Mouse (Mus musculus): ENCODE measurements around the gene Vamp8. TPM values are rescaled to one million over a fixed set of nuclear protein-coding genes. Genes with fewer than 3 reads are reported as not detected.

The Vamp8 gene
- total and polyA plus RNA-seq, 2 experiments from 2014 or later: 6.0 to 23.7 TPM

GRCm38 (mm10) chr6:72357164-72358079 is 33.1 kb downstream of the Vamp8 start:
- Histone ChIP-seq H3K4me3 (ENCODE audit: low read depth, low read length) (no peak overlapping the region), H3K4me1 (ENCODE audit: insufficient read depth, low read length) (peaks cover 17% of the 10 kb centered on the region), H3K9ac (replicated peaks; ENCODE audit: low read length, poor library complexity, severe bottlenecking) (no peak overlapping the region), H3K27ac (ENCODE audit: low read depth, low read length) (no peak overlapping the region), H3K4me2 (ENCODE audit: low read depth, low read length, poor library complexity, severe bottlenecking) (no peak overlapping the region), H3K27me3 (ENCODE audit: insufficient read depth, low read length) (no peaks in the 10 kb centered on the region), H3K36me3 (ENCODE audit: insufficient read depth, low read length) (peaks cover 27% of the 10 kb centered on the region), H3K9me3 (ENCODE audit: low read length) (no peaks in the 10 kb centered on the region)
- no peak for DNase-seq (ENCODE audit: low spot score)
- WGBS: 66% methylated on average over 5 of the region's 5 CpGs
- no peak for ATAC-seq (ENCODE audit: low FRiP score)
- TF ChIP-seq CTCF (IDR thresholded peaks at IDR 0.05): no peak

- peak overlapping the region; percentile 68 for H3K27ac ChIP-seq (ENCODE audit: low read depth, low read length)
- peaks cover 10% of the 10 kb centered on the region; the same call in 1 of the 2 replicates for H3K4me1 ChIP-seq (ENCODE audit: insufficient read depth, low read length)
- 32% methylated on average over 8 of the region's 8 CpGs for WGBS
- H3K9ac ChIP-seq (replicated peaks; ENCODE audit: low read length, poor library complexity, severe bottlenecking): peak overlapping the region; percentile 70
- no peak for TF ChIP-seq CTCF (IDR thresholded peaks at IDR 0.05)
- peak overlapping the region; percentile 58 for H3K4me3 ChIP-seq (ENCODE audit: low read depth, low read length)
- no peaks in the 10 kb centered on the region for H3K9me3 ChIP-seq (ENCODE audit: low read length)
- H3K4me2 ChIP-seq (ENCODE audit: low read depth, low read length, poor library complexity, severe bottlenecking): peak overlapping the region; percentile 95
- ATAC-seq (ENCODE audit: low FRiP score) (peak; percentile 5; the same call in 1 of the 2 replicates), DNase-seq (ENCODE audit: low spot score) (no peak)
- H3K36me3 ChIP-seq (ENCODE audit: insufficient read depth, low read length): peaks cover 32% of the 10 kb centered on the region
- H3K27me3 ChIP-seq (ENCODE audit: insufficient read depth, low read length): no peaks in the 10 kb centered on the region
Observed at GRCm38 (mm10) chr6:72356001-72356532, 34.4 kb downstream of the Vamp8 start.

GRCm38 (mm10) chr6:72355066-72355911 is 35.2 kb downstream of the Vamp8 start, which contains the start of gene Tmem150a:
Tmem150a (plus strand) TSS chr6:72355447.
- Histone ChIP-seq H3K9ac (replicated peaks; ENCODE audit: low read length, poor library complexity, severe bottlenecking) (peak within 1 kb of the TSS; percentile 70), H3K36me3 (ENCODE audit: insufficient read depth, low read length) (peaks cover 31% of the 10 kb centered on the region), H3K27me3 (ENCODE audit: insufficient read depth, low read length) (no peaks in the 10 kb centered on the region), H3K4me1 (ENCODE audit: insufficient read depth, low read length) (peaks cover 9% of the 10 kb centered on the region; the same call in 1 of the 2 replicates), H3K9me3 (ENCODE audit: low read length) (no peaks in the 10 kb centered on the region), H3K4me2 (ENCODE audit: low read depth, low read length, poor library complexity, severe bottlenecking) (peak within 1 kb of the TSS; percentile 95), H3K27ac (ENCODE audit: low read depth, low read length) (peak within 1 kb of the TSS; percentile 68), H3K4me3 (ENCODE audit: low read depth, low read length) (peak within 1 kb of the TSS; percentile 58)
- TF ChIP-seq CTCF (IDR thresholded peaks at IDR 0.05): peak; percentile 60
- 1% methylated on average over 63 of the region's 71 CpGs for WGBS
- DNase-seq (ENCODE audit: low spot score) (peak; percentile 83), ATAC-seq (ENCODE audit: low FRiP score) (peak; percentile 89)

- Histone ChIP-seq H3K27ac (ENCODE audit: low read depth, low read length) (no peak overlapping the region), H3K4me1 (ENCODE audit: insufficient read depth, low read length) (peaks cover 9% of the 10 kb centered on the region; the same call in 1 of the 2 replicates), H3K4me3 (ENCODE audit: low read depth, low read length) (no peak overlapping the region), H3K9ac (replicated peaks; ENCODE audit: low read length, poor library complexity, severe bottlenecking) (no peak overlapping the region), H3K9me3 (ENCODE audit: low read length) (no peaks in the 10 kb centered on the region), H3K36me3 (ENCODE audit: insufficient read depth, low read length) (peaks cover 30% of the 10 kb centered on the region), H3K27me3 (ENCODE audit: insufficient read depth, low read length) (no peaks in the 10 kb centered on the region), H3K4me2 (ENCODE audit: low read depth, low read length, poor library complexity, severe bottlenecking) (no peak overlapping the region)
- DNase-seq (ENCODE audit: low spot score) (no peak), ATAC-seq (ENCODE audit: low FRiP score) (no peak)
- TF ChIP-seq CTCF (IDR thresholded peaks at IDR 0.05): no peak
- 72% methylated on average over 1 of the region's 1 CpGs for WGBS
Observed at GRCm38 (mm10) chr6:72354025-72354424, 36.5 kb downstream of the Vamp8 start.

GRCm38 (mm10) chr6:72352636-72353405 is 37.7 kb downstream of the Vamp8 start:
- DNase-seq (ENCODE audit: low spot score) (no peak), ATAC-seq (ENCODE audit: low FRiP score) (no peak)
- Histone ChIP-seq H3K4me2 (ENCODE audit: low read depth, low read length, poor library complexity, severe bottlenecking) (no peak overlapping the region), H3K27ac (ENCODE audit: low read depth, low read length) (no peak overlapping the region), H3K36me3 (ENCODE audit: insufficient read depth, low read length) (peaks cover 22% of the 10 kb centered on the region), H3K4me1 (ENCODE audit: insufficient read depth, low read length) (peaks cover 15% of the 10 kb centered on the region; the same call in 1 of the 2 replicates), H3K9me3 (ENCODE audit: low read length) (no peaks in the 10 kb centered on the region), H3K9ac (replicated peaks; ENCODE audit: low read length, poor library complexity, severe bottlenecking) (no peak overlapping the region), H3K27me3 (ENCODE audit: insufficient read depth, low read length) (no peaks in the 10 kb centered on the region), H3K4me3 (ENCODE audit: low read depth, low read length) (no peak overlapping the region)
- 75% methylated on average over 5 of the region's 5 CpGs for WGBS
- TF ChIP-seq CTCF (IDR thresholded peaks at IDR 0.05): no peak

All from midbrain, postnatal 0 days (tissue).